Mouse (Mus musculus) forebrain, embryonic 13.5 days (tissue): ENCODE measurements around the gene Trim10. TPM values are rescaled to one million over a fixed set of nuclear protein-coding genes. Genes with fewer than 3 reads are reported as not detected.
"Not testable (repeated sequence)": the region's sequence is repeated elsewhere in the genome, so short reads cannot be mapped to it uniquely, and the experiment has no call there.

Experiments used
- ATAC-seq: fragments of 200-750 bp; cut with Nextera tagmentation; 2 replicates; pipeline ENCODE4 v1.8.0; 2017
- H3K27ac ChIP-seq: fragments of 300-500 bp; sonication (generic); 2 replicates; pipeline ENCODE4 v1.5.1; 2015; ENCODE audit warnings: inconsistent platforms, mild to moderate bottlenecking, moderate library complexity
- H3K27me3 ChIP-seq: fragments of 300-500 bp; sonication (generic); 2 replicates; pipeline ENCODE4 v1.6.1; 2015; ENCODE audit warnings: mild to moderate bottlenecking, inconsistent platforms
- H3K36me3 ChIP-seq: fragments of 300-500 bp; sonication (generic); 2 replicates; pipeline ENCODE4 v1.6.1; 2015; ENCODE audit warnings: mild to moderate bottlenecking, inconsistent platforms; ENCODE audit not compliant: poor library complexity, severe bottlenecking
- H3K4me1 ChIP-seq: fragments of 300-500 bp; sonication (generic); 2 replicates; pipeline ENCODE4 v1.6.1; 2015; ENCODE audit warnings: inconsistent platforms
- H3K4me2 ChIP-seq: fragments of 300-500 bp; sonication (generic); 2 replicates; pipeline ENCODE4 v1.6.1; 2015; ENCODE audit warnings: inconsistent platforms, mild to moderate bottlenecking, moderate library complexity
- H3K4me3 ChIP-seq: fragments of 300-500 bp; sonication (generic); 2 replicates; pipeline ENCODE4 v1.5.1; 2015; ENCODE audit warnings: mild to moderate bottlenecking, inconsistent platforms
- H3K9ac ChIP-seq: fragments of 300-500 bp; sonication (generic); 2 replicates; pipeline ENCODE4 v1.6.1; 2015; ENCODE audit warnings: mild to moderate bottlenecking, inconsistent platforms
- H3K9me3 ChIP-seq: fragments of 300-500 bp; sonication (generic); replicated peaks from 2 replicates; pipeline ENCODE4 v1.6.1; 2016; ENCODE audit warnings: inconsistent platforms
- WGBS: fragments of 180-500 bp; shearing (Covaris S2); methylation state at CpG from one replicate; pipeline ENCODE4 v1.1.7; 2015; 5-methylcytosine and 5-hydroxymethylcytosine counted together
- polyA plus RNA-seq: library from polyadenylated mRNA; unstranded; fragments of >200 nt; fragmentation: Nextera tagmentation; extraction: Ambion mirVana; gene quantifications from 2 replicates; pipeline ENCODE4 v1.2.1, GENCODE M21; 2015

Gene Trim10
- polyA plus RNA-seq, 1 experiment from 2014 or later, result 1.2 TPM

DNA sequence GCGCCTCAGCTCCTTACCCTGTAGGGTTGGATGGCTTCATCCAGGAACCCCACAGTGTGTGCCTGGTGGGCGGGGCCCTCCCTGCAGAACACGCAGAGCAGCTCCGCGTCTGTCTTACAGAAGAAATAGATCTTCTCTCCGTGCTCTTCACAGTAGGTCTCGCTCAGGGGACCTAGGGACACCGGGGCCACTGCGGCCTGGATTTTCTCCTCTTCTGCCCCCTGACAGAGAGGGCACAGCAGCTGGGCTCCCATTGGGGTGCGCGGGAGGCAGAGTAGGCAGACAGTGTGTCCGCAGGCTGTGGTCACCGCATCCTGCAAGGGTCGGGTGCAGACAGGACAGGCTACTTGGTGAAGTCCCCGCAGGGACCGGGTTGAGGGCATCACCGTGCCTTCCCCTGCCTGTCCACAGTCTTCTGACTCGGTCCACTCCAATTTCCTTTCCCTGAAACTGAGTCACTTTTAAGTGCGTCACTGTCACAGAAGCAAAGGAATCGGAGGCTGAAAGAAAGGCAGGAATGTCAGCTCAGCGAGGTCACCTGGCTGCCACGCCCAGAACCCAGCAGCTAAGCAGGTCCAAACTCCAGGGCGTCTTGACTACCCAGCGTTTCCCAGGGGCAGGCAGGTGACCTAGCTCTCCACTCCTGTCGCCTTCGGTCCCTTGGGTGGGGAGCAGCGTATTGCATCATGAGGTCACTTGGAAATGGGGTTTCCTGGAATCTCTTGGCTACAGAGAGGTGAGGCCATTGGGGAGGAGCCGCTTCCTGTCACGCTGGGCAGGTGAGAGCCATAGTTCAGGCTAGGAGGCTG lies 2.5 kb upstream of the Trim10 start, which contains the start of gene Trim15:
Trim15 (minus strand) TSS at position 492 of the 809 bp plus-strand sequence.
- H3K9ac ChIP-seq, result no peak within 1 kb of the TSS
- no peak within 1 kb of the TSS for H3K27ac ChIP-seq
- H3K36me3 ChIP-seq, result no peaks in the 10 kb centered on the region
- H3K27me3 ChIP-seq, result peaks cover 15% of the 10 kb centered on the region
- no peaks in the 10 kb centered on the region for H3K9me3 ChIP-seq
- H3K4me2 ChIP-seq, result peak within 1 kb of the TSS; percentile 49
- 15% methylated on average over 29 of the region's 29 CpGs for WGBS
- peaks cover 5% of the 10 kb centered on the region; the same call in 1 of the 2 replicates for H3K4me1 ChIP-seq
- peak within 1 kb of the TSS; percentile 16 for H3K4me3 ChIP-seq
- no peak for ATAC-seq

DNA sequence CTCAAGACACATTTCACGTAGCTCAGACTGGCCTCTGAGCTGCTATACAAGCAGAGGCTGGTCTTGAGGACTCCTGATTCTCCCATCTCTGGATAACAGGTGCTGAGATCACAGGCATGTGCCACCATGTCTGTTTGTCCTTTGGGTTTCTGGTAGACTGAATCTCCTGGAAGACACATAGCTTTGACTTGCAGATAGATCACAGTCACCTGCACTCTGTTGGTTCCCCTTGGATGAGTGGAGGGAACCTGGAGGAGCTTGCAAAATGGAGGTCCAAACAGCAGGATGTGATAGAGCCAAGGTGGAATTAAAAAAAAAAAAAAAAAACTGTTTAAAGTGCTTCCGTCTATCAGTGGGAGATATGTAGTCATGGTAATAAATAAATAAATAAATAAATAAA lies 538 bp upstream of the Trim10 start:
- H3K4me2 ChIP-seq, result no peak overlapping the region
- no peak overlapping the region for H3K4me3 ChIP-seq
- no peaks in the 10 kb centered on the region for H3K36me3 ChIP-seq
- no peaks in the 10 kb centered on the region for H3K9me3 ChIP-seq
- H3K27me3 ChIP-seq, result peaks cover 15% of the 10 kb centered on the region
- H3K9ac ChIP-seq, result no peak overlapping the region
- H3K4me1 ChIP-seq, result peaks cover 5% of the 10 kb centered on the region; the same call in 1 of the 2 replicates
- ATAC-seq, result no peak
- 90% methylated on average over 2 of the region's 2 CpGs for WGBS
- H3K27ac ChIP-seq, result no peak overlapping the region

DNA sequence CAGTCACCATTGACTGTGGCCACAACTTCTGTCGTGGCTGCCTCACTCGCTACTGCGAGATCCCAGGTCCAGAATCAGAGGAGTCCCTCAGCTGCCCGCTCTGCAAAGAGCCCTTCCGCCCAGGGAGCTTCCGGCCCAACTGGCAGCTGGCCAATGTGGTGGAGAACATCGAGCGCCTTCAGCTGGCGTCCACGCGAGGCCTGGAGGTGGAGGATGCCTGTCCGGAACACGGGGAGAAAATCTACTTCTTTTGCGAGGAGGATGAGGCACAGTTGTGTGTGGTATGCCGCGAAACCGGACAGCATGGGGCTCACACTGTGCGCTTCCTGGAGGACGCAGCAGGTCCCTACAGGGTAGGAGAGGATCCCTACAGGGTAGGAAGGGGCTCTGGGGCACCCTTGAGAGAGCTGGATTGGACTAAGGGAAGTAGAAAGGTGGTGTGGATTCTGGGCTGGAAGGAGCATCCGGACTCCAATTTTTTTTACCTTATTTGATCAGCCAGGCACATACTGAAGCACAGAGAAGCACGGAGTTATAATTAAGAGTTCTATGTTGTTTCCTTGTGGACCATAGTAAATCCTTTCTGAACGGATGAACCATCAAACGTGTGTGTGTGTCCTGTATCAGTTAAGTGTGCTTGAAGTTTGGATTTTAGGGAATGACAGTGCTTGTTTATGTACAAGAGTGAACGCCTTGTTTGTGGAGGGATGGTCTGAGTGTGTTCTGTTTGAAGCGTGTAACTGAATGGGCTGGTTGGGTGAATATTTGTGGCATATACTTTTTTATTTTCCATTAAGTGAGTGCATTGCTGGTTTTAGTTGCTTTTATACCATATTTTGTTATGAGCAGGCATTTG lies 809 bp downstream of the Trim10 start:
- no peaks in the 10 kb centered on the region for H3K9me3 ChIP-seq
- peaks cover 5% of the 10 kb centered on the region; the same call in 1 of the 2 replicates for H3K4me1 ChIP-seq
- H3K36me3 ChIP-seq, result no peaks in the 10 kb centered on the region
- ATAC-seq, result no peak
- 85% methylated on average over 25 of the region's 25 CpGs for WGBS
- no peak overlapping the region for H3K27ac ChIP-seq
- no peak overlapping the region for H3K4me2 ChIP-seq
- H3K9ac ChIP-seq, result no peak overlapping the region
- H3K27me3 ChIP-seq, result peaks cover 15% of the 10 kb centered on the region
- H3K4me3 ChIP-seq, result no peak overlapping the region

DNA sequence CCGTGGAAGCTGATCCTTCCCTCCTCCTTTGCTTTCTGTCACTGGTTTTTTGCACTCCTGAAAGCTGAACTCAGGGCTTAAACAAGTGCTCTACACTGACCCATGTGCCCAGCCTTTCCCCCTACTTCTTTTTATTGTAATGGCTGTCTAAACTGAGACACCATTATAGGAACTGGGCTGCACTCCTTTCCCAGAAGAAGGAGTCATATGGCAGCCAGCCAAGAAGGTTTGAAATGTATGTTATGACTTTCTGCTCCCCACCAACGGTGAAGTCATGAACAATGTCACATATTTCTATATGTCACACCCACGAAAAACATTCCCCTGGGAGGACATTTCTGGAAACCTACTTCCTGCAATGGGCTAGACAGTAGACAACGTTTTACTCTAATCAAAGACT lies 5.3 kb downstream of the Trim10 start:
- no peaks in the 10 kb centered on the region for H3K4me1 ChIP-seq
- no peaks in the 10 kb centered on the region for H3K27me3 ChIP-seq
- no peaks in the 10 kb centered on the region for H3K36me3 ChIP-seq
- no peak for ATAC-seq
- no peaks in the 10 kb centered on the region for H3K9me3 ChIP-seq
- H3K27ac ChIP-seq, result no peak overlapping the region
- H3K9ac ChIP-seq, result no peak overlapping the region
- no peak overlapping the region for H3K4me3 ChIP-seq
- no peak overlapping the region for H3K4me2 ChIP-seq
- 67% methylated on average over 4 of the region's 4 CpGs for whole genome bisulfite sequencing

DNA sequence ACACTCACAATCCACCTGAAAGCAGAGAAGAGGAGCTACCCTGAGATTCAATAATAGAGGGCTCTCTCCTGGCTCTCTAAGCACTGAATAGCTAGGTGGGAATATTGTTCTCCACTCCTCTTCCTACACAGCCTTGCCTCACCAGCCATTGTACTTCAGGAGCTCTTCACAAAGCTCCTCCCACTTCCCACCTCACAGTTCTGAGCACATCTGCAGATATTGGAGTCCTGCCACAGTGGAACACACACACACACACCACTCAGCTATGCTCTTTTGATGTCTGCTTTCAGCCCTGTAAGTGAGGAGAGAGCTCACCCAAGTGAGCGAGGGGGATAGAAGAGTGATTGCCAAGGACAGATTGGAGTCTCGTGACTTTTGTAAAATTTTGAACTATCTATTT lies 14.0 kb downstream of the Trim10 start:
- no peak for ATAC-seq
- Histone ChIP-seq H3K4me2 (no peak overlapping the region), H3K9me3 (no peaks in the 10 kb centered on the region), H3K27ac (no peak overlapping the region), H3K27me3 (no peaks in the 10 kb centered on the region; the same call in 1 of the 2 replicates), H3K9ac (no peak overlapping the region), H3K4me3 (no peak overlapping the region), H3K36me3 (no peaks in the 10 kb centered on the region), H3K4me1 (no peaks in the 10 kb centered on the region)
- 83% methylated on average over 2 of the region's 2 CpGs for WGBS

DNA sequence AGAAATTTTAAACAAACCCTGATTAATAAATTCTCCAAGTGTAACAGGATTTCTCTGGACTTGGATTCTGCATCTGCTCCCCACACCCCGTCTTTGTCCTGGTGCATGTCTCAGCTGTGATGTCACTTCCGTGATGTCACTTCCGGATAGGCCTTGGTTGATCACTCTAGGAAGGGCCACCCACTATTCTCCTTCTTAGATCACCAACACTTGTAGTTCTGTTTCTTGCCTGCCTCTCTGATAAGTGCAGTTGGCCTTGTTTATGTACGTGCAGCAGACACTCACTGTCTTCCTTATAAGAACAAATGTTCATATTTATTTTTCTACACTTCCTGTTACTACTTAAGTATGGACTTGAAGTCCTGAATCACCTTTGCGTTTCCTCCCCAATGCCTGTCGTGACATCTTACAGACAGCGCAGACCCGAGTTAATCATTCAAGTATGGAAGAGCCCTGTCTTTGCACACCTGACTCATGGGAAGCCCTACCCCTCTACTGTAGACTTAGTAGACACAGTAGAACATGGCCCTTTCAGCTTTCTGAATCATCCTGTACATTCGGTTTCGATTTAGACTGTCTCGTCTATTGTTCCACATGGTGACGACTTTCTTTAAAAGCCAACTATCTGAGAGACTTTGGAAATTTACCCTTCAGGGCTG lies 15.9 kb downstream of the Trim10 start:
- H3K4me3 ChIP-seq, result no peak overlapping the region
- no peaks in the 10 kb centered on the region for H3K36me3 ChIP-seq
- H3K4me2 ChIP-seq, result no peak overlapping the region
- no peak overlapping the region for H3K9ac ChIP-seq
- H3K27me3 ChIP-seq, result peaks cover under 1% of the 10 kb centered on the region; the same call in 1 of the 2 replicates
- H3K27ac ChIP-seq, result no peak overlapping the region
- ATAC-seq, result no peak
- no peaks in the 10 kb centered on the region for H3K9me3 ChIP-seq
- 92% methylated on average over 12 of the region's 12 CpGs for WGBS
- H3K4me1 ChIP-seq, result no peaks in the 10 kb centered on the region

DNA sequence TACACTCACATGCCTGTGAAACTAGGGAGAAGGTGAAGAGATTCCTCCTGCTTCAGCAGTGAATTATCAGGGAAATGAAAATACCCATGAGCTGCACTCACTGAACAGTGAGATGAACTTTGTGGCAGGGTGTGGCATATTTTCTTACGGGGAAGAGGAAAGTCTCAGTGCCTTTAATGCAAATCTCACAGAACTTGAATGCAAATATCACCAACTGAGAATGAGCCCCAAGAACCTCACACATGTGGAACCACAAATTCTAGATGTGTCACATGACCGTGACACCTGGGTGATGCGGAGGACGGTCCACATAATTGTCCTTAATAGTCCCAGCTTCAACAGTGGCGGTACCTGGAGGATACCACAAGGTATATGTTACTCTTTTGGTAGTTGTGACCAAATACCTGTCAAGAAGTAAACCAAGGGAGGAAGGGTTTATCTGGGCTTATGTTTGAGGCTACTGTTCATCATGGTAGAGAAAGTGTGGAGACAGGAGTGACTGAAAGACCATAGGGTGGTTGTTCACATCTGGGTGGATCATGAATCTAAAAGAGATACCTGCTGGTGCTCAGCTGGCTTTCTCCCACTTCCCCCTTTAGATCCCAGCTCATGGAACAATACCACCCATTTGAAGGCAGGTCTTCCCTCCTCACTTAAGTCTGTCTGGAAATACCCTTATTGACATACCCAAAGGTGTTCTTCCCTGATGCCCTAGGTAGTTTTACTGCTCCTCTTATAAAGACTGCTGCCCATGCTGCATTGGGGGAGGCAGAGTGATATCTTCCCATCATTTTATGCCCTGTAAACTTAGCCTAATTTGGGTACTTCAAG lies 20.9 kb downstream of the Trim10 start, which contains the start of gene Trim40:
Trim40 (minus strand) TSS at position 51 of the 831 bp plus-strand sequence.
- ATAC-seq, result no peak
- H3K27me3 ChIP-seq, result 0 out of 2 replicates have a peak, but pooled peaks cover 6% of the 10 kb centered on the region

DNA sequence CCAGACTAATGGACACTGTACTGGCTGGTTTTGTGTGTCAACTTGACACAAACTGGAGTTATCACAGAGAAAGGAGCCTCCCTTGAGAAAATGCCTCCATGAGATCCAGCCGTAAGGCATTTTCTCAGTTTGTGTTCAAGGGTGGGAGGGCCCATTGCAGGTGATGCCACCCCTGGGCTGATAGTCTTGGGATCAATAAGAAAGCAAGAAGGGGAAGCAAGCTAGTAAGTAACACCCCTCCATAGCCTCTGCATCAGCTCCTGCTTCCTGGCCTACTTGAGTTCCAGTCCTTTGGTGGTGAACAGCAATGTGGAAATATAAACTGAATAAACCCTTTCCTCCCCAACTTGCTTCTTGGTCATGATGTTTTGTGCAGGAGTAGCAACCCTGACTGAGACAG lies 22.1 kb downstream of the Trim10 start:
- H3K4me3 ChIP-seq, H3K4me1 ChIP-seq, H3K9ac ChIP-seq, H3K9me3 ChIP-seq, ATAC-seq, H3K27me3 ChIP-seq, H3K36me3 ChIP-seq, H3K4me2 ChIP-seq, H3K27ac ChIP-seq: not testable (repeated sequence)
- WGBS, result 93% methylated on average over 1 of the region's 1 CpGs

More for the DNA sequence above, 20.9 kb downstream of the Trim10 start, which contains the start of gene Trim40:
- Histone ChIP-seq H3K36me3 (no peaks in the 10 kb centered on the region), H3K4me1 (no peaks in the 10 kb centered on the region), H3K27ac (no peak within 1 kb of the TSS), H3K9ac (no peak within 1 kb of the TSS), H3K9me3 (no peaks in the 10 kb centered on the region), H3K4me3 (no peak within 1 kb of the TSS), H3K4me2 (no peak within 1 kb of the TSS)
- WGBS, result 88% methylated on average over 5 of the region's 5 CpGs

DNA sequence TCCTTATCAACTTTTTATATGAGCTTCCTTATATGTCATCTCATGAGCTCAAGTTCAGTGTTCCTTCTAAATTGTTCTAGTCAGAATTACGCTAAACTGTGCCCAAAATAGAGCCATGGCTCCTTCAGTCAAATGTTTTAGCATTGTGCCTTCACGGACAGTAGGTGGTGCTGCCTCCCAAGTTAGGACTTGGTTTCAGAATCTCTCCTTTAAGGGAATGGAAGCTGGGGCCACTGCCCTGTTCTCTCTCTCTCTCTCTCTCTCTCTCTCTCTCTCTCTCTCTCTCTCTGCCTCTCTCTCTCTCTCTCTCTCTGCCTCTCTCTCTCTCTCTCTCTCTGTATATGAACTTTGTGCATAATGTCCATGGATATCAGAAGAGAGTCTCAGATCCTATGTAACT lies 23.0 kb downstream of the Trim10 start:
- ATAC-seq, result peak; percentile 41; the same call in 1 of the 2 replicates
- 21% methylated on average over 2 of the region's 2 CpGs for WGBS
- Histone ChIP-seq H3K9ac (no peak overlapping the region), H3K27ac (no peak overlapping the region), H3K36me3 (no peaks in the 10 kb centered on the region), H3K4me2 (no peak overlapping the region), H3K9me3 (no peaks in the 10 kb centered on the region), H3K4me3 (no peak overlapping the region), H3K4me1 (no peaks in the 10 kb centered on the region), H3K27me3 (0 out of 2 replicates have a peak, but pooled peaks cover 6% of the 10 kb centered on the region)

DNA sequence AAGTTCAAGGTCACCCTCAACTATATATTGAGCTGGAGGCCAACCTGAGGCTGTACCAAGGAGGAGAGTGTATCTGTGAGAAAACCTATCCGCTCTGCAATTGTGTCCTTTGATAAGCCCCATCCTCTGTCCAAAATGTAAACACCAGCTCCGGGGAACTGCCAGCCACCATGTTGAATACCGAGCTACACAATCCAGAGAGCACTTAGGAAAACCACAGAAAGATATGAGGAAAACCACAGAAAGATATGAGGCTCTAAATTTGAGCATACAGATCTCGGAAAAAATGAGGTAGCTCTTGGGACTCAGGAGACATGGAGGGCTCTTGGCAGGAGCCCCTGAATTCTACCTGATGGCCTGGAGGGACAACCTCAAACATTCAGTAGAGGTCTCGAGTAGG lies 24.0 kb downstream of the Trim10 start:
- H3K9ac ChIP-seq, result no peak overlapping the region
- H3K9me3 ChIP-seq, result no peaks in the 10 kb centered on the region
- 79% methylated on average over 5 of the region's 5 CpGs for WGBS
- ATAC-seq, result no peak
- H3K27me3 ChIP-seq, result 0 out of 2 replicates have a peak, but pooled peaks cover 6% of the 10 kb centered on the region
- H3K4me3 ChIP-seq, result no peak overlapping the region
- H3K4me2 ChIP-seq, result no peak overlapping the region
- no peak overlapping the region for H3K27ac ChIP-seq
- H3K4me1 ChIP-seq, result no peaks in the 10 kb centered on the region
- H3K36me3 ChIP-seq, result no peaks in the 10 kb centered on the region

DNA sequence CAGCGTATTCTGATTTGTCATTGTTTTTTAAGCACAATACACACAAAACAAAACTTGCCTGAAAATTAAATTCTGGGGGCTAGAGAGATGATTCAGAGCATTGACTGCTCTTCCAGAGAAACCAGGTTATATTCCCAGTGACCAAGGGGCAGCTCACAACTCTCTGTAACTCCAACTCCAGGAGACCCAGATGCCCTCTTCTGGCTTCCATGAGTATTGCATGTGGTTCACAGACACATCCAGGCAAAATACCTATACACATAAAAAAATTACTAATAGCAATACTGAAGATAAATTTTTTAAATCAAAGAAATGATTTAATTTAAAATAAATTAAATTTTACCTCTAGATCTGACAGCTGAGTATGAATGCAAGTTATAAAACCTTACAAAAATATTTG lies 27.2 kb downstream of the Trim10 start:
- H3K27ac ChIP-seq, result no peak overlapping the region
- 88% methylated on average over 1 of the region's 1 CpGs for WGBS
- no peaks in the 10 kb centered on the region for H3K36me3 ChIP-seq
- H3K27me3 ChIP-seq, result no peaks in the 10 kb centered on the region
- no peak overlapping the region for H3K4me2 ChIP-seq
- no peak overlapping the region for H3K9ac ChIP-seq
- no peak overlapping the region for H3K4me3 ChIP-seq
- H3K9me3 ChIP-seq, result no peaks in the 10 kb centered on the region
- no peaks in the 10 kb centered on the region for H3K4me1 ChIP-seq
- no peak for ATAC-seq
